Mouse (Mus musculus) heart, embryonic 13.5 days (tissue): ENCODE measurements around the gene Miox. TPM values are rescaled to one million over a fixed set of nuclear protein-coding genes. Genes with fewer than 3 reads are reported as not detected.
A peak's percentile ranks its signal among the peaks of the same experiment; 100 is the strongest.

Experiments
- ATAC-seq: fragments of 200-750 bp; cut with Nextera tagmentation; 2 replicates; pipeline ENCODE4 v1.8.0; 2017; ENCODE audit warnings: moderate TSS enrichment; ENCODE audit not compliant: insufficient number of reproducible peaks, low FRiP score, low TSS enrichment; ENCODE audit errors: extremely low read depth
- H3K27ac ChIP-seq: fragments of 300-500 bp; sonication (generic); replicated peaks from 2 replicates; pipeline ENCODE4 v1.5.1; 2015; ENCODE audit warnings: moderate library complexity, mild to moderate bottlenecking, inconsistent platforms
- H3K27me3 ChIP-seq: fragments of 300-500 bp; sonication (generic); replicated peaks from 2 replicates; pipeline ENCODE4 v1.6.1; 2015; ENCODE audit warnings: mild to moderate bottlenecking, inconsistent platforms
- H3K36me3 ChIP-seq: fragments of 300-500 bp; sonication (generic); 2 replicates; pipeline ENCODE4 v1.6.1; 2015; ENCODE audit warnings: mild to moderate bottlenecking, inconsistent platforms
- H3K4me1 ChIP-seq: fragments of 300-500 bp; sonication (generic); 2 replicates; pipeline ENCODE4 v1.6.1; 2015; ENCODE audit warnings: inconsistent platforms
- H3K4me2 ChIP-seq: fragments of 300-500 bp; sonication (generic); 2 replicates; pipeline ENCODE4 v1.6.1; 2015; ENCODE audit warnings: inconsistent platforms, mild to moderate bottlenecking, moderate library complexity
- H3K4me3 ChIP-seq: fragments of 300-500 bp; sonication (generic); 2 replicates; pipeline ENCODE4 v1.5.1; 2015; ENCODE audit warnings: moderate library complexity, mild to moderate bottlenecking, inconsistent platforms
- H3K9ac ChIP-seq: fragments of 300-500 bp; sonication (generic); 2 replicates; pipeline ENCODE4 v1.6.1; 2015; ENCODE audit warnings: inconsistent platforms, mild to moderate bottlenecking, moderate library complexity
- H3K9me3 ChIP-seq: fragments of 300-500 bp; sonication (generic); 2 replicates; pipeline ENCODE4 v1.6.1; 2016; ENCODE audit warnings: inconsistent platforms
- WGBS: fragments of 180-500 bp; shearing (Covaris S2); methylation state at CpG from one replicate; pipeline ENCODE4 v1.1.7; 2015; ENCODE audit warnings: mixed read lengths; 5-methylcytosine and 5-hydroxymethylcytosine counted together
- microRNA-seq: library from miRNA; unstranded; fragments of <30 nt; microRNA quantifications from one replicate; pipeline ENCODE4, GENCODE M21; 2016
- polyA plus RNA-seq: library from polyadenylated mRNA; unstranded; fragments of >200 nt; fragmentation: Nextera tagmentation; extraction: Ambion mirVana; gene quantifications from 2 replicates; pipeline ENCODE4 v1.2.1, GENCODE M21; 2015

Gene Miox
- polyA plus RNA-seq, 1 experiment from 2014 or later, result not detected

GRCm38 (mm10) chr15:89378831-89379401 is 44.7 kb downstream of the Miox start, which contains the start of gene Odf3b:
TSS of gene Odf3b (minus strand) at chr15:89379282.
- Histone ChIP-seq H3K27me3 (peaks cover 71% of the 10 kb centered on the region), H3K4me2 (peak within 1 kb of the TSS; percentile 82), H3K4me1 (peaks cover 34% of the 10 kb centered on the region), H3K4me3 (peak within 1 kb of the TSS; percentile 54), H3K27ac (no peak within 1 kb of the TSS), H3K36me3 (no peaks in the 10 kb centered on the region), H3K9me3 (no peaks in the 10 kb centered on the region), H3K9ac (peak within 1 kb of the TSS; percentile 71)
- ATAC-seq, result no peak
- WGBS, result under 1% methylated on average over 33 of the region's 33 CpGs

- Histone ChIP-seq H3K9me3 (no peaks in the 10 kb centered on the region), H3K4me3 (peak overlapping the region; percentile 54), H3K9ac (peak overlapping the region; percentile 71), H3K27ac (no peak overlapping the region), H3K4me2 (peak overlapping the region; percentile 82), H3K27me3 (peaks cover 75% of the 10 kb centered on the region), H3K36me3 (no peaks in the 10 kb centered on the region), H3K4me1 (peaks cover 30% of the 10 kb centered on the region)
- no peak for ATAC-seq
- 9% methylated on average over 10 of the region's 10 CpGs for WGBS
These were observed 45.2 kb downstream of the Miox start for GRCm38 (mm10) chr15:89379429-89379828.

GRCm38 (mm10) chr15:89384617-89385016 is 50.4 kb downstream of the Miox start, which contains the start of gene Klhdc7b:
TSS of gene Klhdc7b (plus strand) at chr15:89384917.
- no peak within 1 kb of the TSS for H3K4me3 ChIP-seq
- no peaks in the 10 kb centered on the region for H3K9me3 ChIP-seq
- no peak within 1 kb of the TSS for H3K27ac ChIP-seq
- ATAC-seq, result 0 out of 2 replicates have a peak, but pooled peaks have one; percentile 23
- H3K9ac ChIP-seq, result no peak within 1 kb of the TSS
- H3K27me3 ChIP-seq, result peaks cover 75% of the 10 kb centered on the region
- peaks cover under 1% of the 10 kb centered on the region for H3K4me1 ChIP-seq
- WGBS, result 72% methylated on average over 7 of the region's 7 CpGs
- no peaks in the 10 kb centered on the region for H3K36me3 ChIP-seq
- H3K4me2 ChIP-seq, result no peak within 1 kb of the TSS

Small RNA genes within 50 kb of the gene (microRNA-seq; reads per million reads assigned to microRNA genes)
- not detected for gene Mir6959

Other genes with a start within 250 kb of the Miox start
- gene Selenoo, start 245.3 kb upstream of the Miox start, polyA plus RNA-seq, result 10.8 and 11.6 TPM in 2 replicates
- gene Tubgcp6, start 211.3 kb upstream of the Miox start, polyA plus RNA-seq, result 8.9 and 10.7 TPM in 2 replicates
- gene Hdac10, start 205.7 kb upstream of the Miox start, polyA plus RNA-seq, result 14.0 and 15.0 TPM in 2 replicates
- 19.0 and 20.4 TPM in 2 replicates for gene Mapk12, start 193.7 kb upstream of the Miox start, polyA plus RNA-seq
- 3.8 and 4.0 TPM in 2 replicates for gene Mapk11, start 184.8 kb upstream of the Miox start, polyA plus RNA-seq
- 84.6 and 99.0 TPM in 2 replicates for gene Plxnb2, start 153.6 kb upstream of the Miox start, polyA plus RNA-seq
- gene Dennd6b, start 137.9 kb upstream of the Miox start, polyA plus RNA-seq, result 17.4 and 17.9 TPM in 2 replicates
- 20.5 and 20.8 TPM in 2 replicates for gene Ppp6r2, start 122.8 kb upstream of the Miox start, polyA plus RNA-seq
- gene Sbf1, start 19.1 kb upstream of the Miox start, polyA plus RNA-seq, result 34.3 and 38.3 TPM in 2 replicates
- 0.66 and 0.85 TPM in 2 replicates for gene Adm2, start 11.7 kb upstream of the Miox start, polyA plus RNA-seq
- 43.8 and 46.2 TPM in 2 replicates for gene Lmf2, start 21.3 kb downstream of the Miox start, polyA plus RNA-seq
- 94.1 and 109 TPM in 2 replicates for gene Ncaph2, start 21.3 kb downstream of the Miox start, polyA plus RNA-seq
- gene Sco2, start 39.4 kb downstream of the Miox start, polyA plus RNA-seq, result 7.1 and 7.2 TPM in 2 replicates
- 0.99 and 1.0 TPM in 2 replicates for gene Tymp, start 42.6 kb downstream of the Miox start, polyA plus RNA-seq
- 0.28 and 0.76 TPM in 2 replicates for gene Odf3b, start 44.9 kb downstream of the Miox start, polyA plus RNA-seq
- 0.04 TPM in 1 of 2 replicates, not detected in the other for gene Klhdc7b, start 50.5 kb downstream of the Miox start, polyA plus RNA-seq
- gene Syce3, start 76.1 kb downstream of the Miox start, polyA plus RNA-seq, result not detected in 2 replicates
- gene Cpt1b, start 91.5 kb downstream of the Miox start, polyA plus RNA-seq, result 139 and 147 TPM in 2 replicates
- 2.4 and 3.0 TPM in 2 replicates for gene C730034F03Rik, start 95.2 kb downstream of the Miox start, polyA plus RNA-seq
- gene Gm44502, start 95.3 kb downstream of the Miox start, polyA plus RNA-seq, result 0.53 and 0.90 TPM in 2 replicates
- 65.1 and 71.5 TPM in 2 replicates for gene Chkb, start 95.5 kb downstream of the Miox start, polyA plus RNA-seq
- 0.27 and 0.45 TPM in 2 replicates for gene Mapk8ip2, start 119.5 kb downstream of the Miox start, polyA plus RNA-seq
- 15.1 and 15.3 TPM in 2 replicates for gene Arsa, start 143.0 kb downstream of the Miox start, polyA plus RNA-seq
- 1.7 and 2.0 TPM in 2 replicates for gene Shank3, start 165.2 kb downstream of the Miox start, polyA plus RNA-seq
- gene Acr, start 233.9 kb downstream of the Miox start, polyA plus RNA-seq, result 0.24 and 0.33 TPM in 2 replicates